Mouse (Mus musculus) left cerebral cortex, postnatal 10 days (tissue): ENCODE measurements at regions not wholly inside any gene's neighbourhood (a gene's known extent, or its start where the extent isn't known, plus 50 kb on each side); places are given as distances from the start of the nearest gene placed in this dataset.

ENCODE experiments used
- DNase-seq, 2 experiments: peaks; one replicate each; pipeline ENCODE4 v3.0.0; 2021 to 2022; ENCODE audit warnings: low spot score in 2 of 2, mixed read lengths in 1 of 2; ENCODE audit errors: extremely low spot score in 1 of 2
- intact Hi-C: fragments of 180-260 bp; cut with DNase I; formaldehyde crosslinking; loops from one replicate; pipeline ENCODE4 v1.15.1; 2025

- intact Hi-C loops: no loop called here
- peak in 1 of 2 experiments; percentile 41 for DNase-seq
These were observed 64.0 kb downstream of the Il9r start for GRCm38 (mm10) chr11:32136066-32136465.

- intact Hi-C loops: no loop called here
- no peak for DNase-seq
These were observed 66.1 kb downstream of the Il9r start for GRCm38 (mm10) chr11:32133996-32134395.

- DNase-seq: no peak
- intact Hi-C loops: no loop called here
These were observed 68.0 kb downstream of the Il9r start for GRCm38 (mm10) chr11:32132008-32132615.

- intact Hi-C loops: no loop called here
- DNase-seq: no peak
These were observed 71.5 kb downstream of the Il9r start for GRCm38 (mm10) chr11:32128551-32128950.

- intact Hi-C loops: no loop called here
- DNase-seq: no peak
These were observed 72.1 kb downstream of the Il9r start for GRCm38 (mm10) chr11:32128018-32128417.

GRCm38 (mm10) chr11:32127401-32127817 is 72.7 kb downstream of the Il9r start:
- intact Hi-C loops: no loop called here
- DNase-seq: no peak

GRCm38 (mm10) chr11:32126786-32127185 is 73.3 kb downstream of the Il9r start:
- intact Hi-C loops: no loop called here
- no peak for DNase-seq

GRCm38 (mm10) chr11:32126311-32126698 is 73.8 kb downstream of the Il9r start:
- no peak for DNase-seq
- intact Hi-C loops: no loop called here

- DNase-seq: no peak
- intact Hi-C loops: no loop called here
These were observed 74.3 kb downstream of the Il9r start for GRCm38 (mm10) chr11:32125586-32126310.

- intact Hi-C loops: no loop called here
- no peak for DNase-seq
These were observed 79.5 kb downstream of the Il9r start for GRCm38 (mm10) chr11:32120596-32120995.

GRCm38 (mm10) chr11:32118844-32119629 is 81.0 kb downstream of the Il9r start:
- intact Hi-C loops: no loop called here
- no peak for DNase-seq

GRCm38 (mm10) chr11:32117930-32118329 is 82.1 kb downstream of the Il9r start:
- peak; percentile 33 to 62 for DNase-seq

GRCm38 (mm10) chr11:32113118-32113826 is 86.8 kb downstream of the Il9r start:
- peak; percentile 51 to 59 for DNase-seq
- intact Hi-C loops: no loop called here

More at GRCm38 (mm10) chr11:32117930-32118329, 82.1 kb downstream of the Il9r start:
- intact Hi-C loops: no loop called here

- DNase-seq: no peak
- intact Hi-C loops: no loop called here
These were observed 87.6 kb downstream of the Il9r start for GRCm38 (mm10) chr11:32112521-32112920.

- intact Hi-C loops: no loop called here
- no peak for DNase-seq
These were observed 88.2 kb downstream of the Il9r start for GRCm38 (mm10) chr11:32111841-32112240.

- DNase-seq: no peak
- intact Hi-C loops: no loop called here
These were observed 90.2 kb downstream of the Il9r start for GRCm38 (mm10) chr11:32109911-32110310.
